Mouse (Mus musculus) liver, postnatal 0 days (tissue): ENCODE measurements at regions not wholly inside any gene's neighbourhood (a gene's known extent, or its start where the extent isn't known, plus 50 kb on each side); places are given as distances from the start of the nearest gene placed in this dataset.

Experiments
- CTCF ChIP-seq: sonication (generic); IDR thresholded peaks from 2 replicates; pipeline ENCODE4 v1.5.1; 2016; ENCODE audit warnings: antibody characterized with exemption, low read depth
- EP300 ChIP-seq: IDR thresholded peaks from 2 replicates; pipeline ENCODE4 v1.6.1; 2016; ENCODE audit warnings: antibody characterized with exemption, low read depth, mild to moderate bottlenecking

DNA sequence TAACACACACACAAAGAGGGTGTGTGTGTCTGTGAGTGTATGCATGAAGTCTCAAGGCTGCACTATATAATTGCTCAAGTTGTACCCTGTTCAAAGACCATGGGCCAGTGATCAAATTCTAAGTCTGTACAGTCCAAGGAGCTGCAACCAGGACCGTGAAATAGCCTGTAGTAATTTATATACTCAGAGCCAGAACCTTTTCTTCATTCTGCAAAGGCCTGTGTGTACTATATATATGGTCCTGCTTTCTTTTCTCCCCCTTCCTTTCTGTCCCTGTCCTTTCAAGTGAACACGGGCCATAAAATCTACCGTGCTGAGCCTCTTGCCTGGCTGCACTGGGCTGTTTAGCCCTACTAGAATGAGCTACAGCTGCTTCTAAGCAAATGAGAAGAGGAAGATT, 757.5 kb upstream of the Castor2 start:
- no peak for TF ChIP-seq CTCF
- no peak for TF ChIP-seq EP300
